Mouse (Mus musculus) embryonic fibroblast, embryonic 13.5 days (primary cell): ENCODE data around the gene Hivep2.

ENCODE experiments used
- CTCF ChIP-seq: IDR thresholded peaks from 2 replicates; pipeline ENCODE4 v1.5.1; 2011; ENCODE audit warnings: mild to moderate bottlenecking, control low read depth, low read length, moderate library complexity, borderline replicate concordance; ENCODE audit not compliant: insufficient read depth
- POLR2A ChIP-seq: IDR thresholded peaks from 2 replicates; pipeline ENCODE4 v1.6.1; 2011; ENCODE audit warnings: low read depth, mild to moderate bottlenecking, control low read depth, low read length, moderate library complexity

DNA sequence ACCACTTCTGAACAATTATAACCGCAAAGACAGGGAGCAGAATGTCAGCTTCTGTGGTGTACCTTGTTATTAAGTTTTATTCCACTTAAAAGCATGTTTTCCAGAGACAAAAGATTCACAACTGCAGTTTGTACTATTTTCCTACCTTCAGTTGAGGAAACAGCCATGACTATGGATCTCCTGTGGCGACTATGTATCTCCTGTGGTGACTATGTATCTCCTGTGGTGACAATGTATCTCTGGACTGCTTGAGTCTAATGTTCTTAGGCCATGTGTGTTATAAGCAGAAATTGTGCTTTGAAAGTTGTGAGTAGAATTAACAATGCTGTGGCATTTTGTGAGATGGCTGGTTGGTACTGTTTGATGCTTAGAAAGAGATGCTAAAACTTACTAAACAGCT, 51.5 kb downstream of the Hivep2 start:
- TF ChIP-seq CTCF (no peak), POLR2A (no peak)
